Mouse (Mus musculus) forebrain, embryonic 12.5 days (tissue): Measurements from ENCODE around the gene Zswim5. TPM values are rescaled to one million over a fixed set of nuclear protein-coding genes. Genes with fewer than 3 reads are reported as not detected.

Source experiments
- ATAC-seq: fragments of 200-750 bp; cut with Nextera tagmentation; 2 replicates; pipeline ENCODE4 v1.8.0; 2017; ENCODE audit warnings: moderate TSS enrichment; ENCODE audit not compliant: low FRiP score
- H3K27ac ChIP-seq: fragments of 300-500 bp; sonication (generic); 2 replicates; pipeline ENCODE4 v1.5.1; 2016; ENCODE audit warnings: mild to moderate bottlenecking
- H3K27me3 ChIP-seq: fragments of 300-500 bp; sonication (generic); 2 replicates; pipeline ENCODE4 v1.6.1; 2016; ENCODE audit warnings: mild to moderate bottlenecking
- H3K36me3 ChIP-seq: fragments of 300-500 bp; sonication (generic); replicated peaks from 2 replicates; pipeline ENCODE4 v1.6.1; 2016; ENCODE audit warnings: mild to moderate bottlenecking
- H3K4me1 ChIP-seq: fragments of 300-500 bp; sonication (generic); 2 replicates; pipeline ENCODE4 v1.6.1; 2016
- H3K4me2 ChIP-seq: fragments of 300-500 bp; sonication (generic); 2 replicates; pipeline ENCODE4 v1.6.1; 2016; ENCODE audit warnings: mild to moderate bottlenecking, moderate library complexity
- H3K4me3 ChIP-seq: fragments of 300-500 bp; sonication (generic); replicated peaks from 2 replicates; pipeline ENCODE4 v1.5.1; 2016; ENCODE audit warnings: mild to moderate bottlenecking
- H3K9ac ChIP-seq: fragments of 300-500 bp; sonication (generic); 2 replicates; pipeline ENCODE4 v1.6.1; 2016; ENCODE audit warnings: mild to moderate bottlenecking
- H3K9me3 ChIP-seq: fragments of 300-500 bp; sonication (generic); 2 replicates; pipeline ENCODE4 v1.6.1; 2016
- WGBS: fragments of 180-500 bp; shearing (Covaris S2); methylation state at CpG from one replicate; pipeline ENCODE4 v1.1.7; 2016; 5-methylcytosine and 5-hydroxymethylcytosine counted together
- polyA plus RNA-seq: library from polyadenylated mRNA; unstranded; fragments of >200 nt; fragmentation: Nextera tagmentation; extraction: Ambion mirVana; gene quantifications from 2 replicates; pipeline ENCODE4 v1.2.1, GENCODE M21; 2016

Zswim5 gene
- polyA plus RNA-seq, 1 experiment from 2014 or later, result 12.0 TPM

GRCm38 (mm10) chr4:116928006-116928651, 51.0 kb downstream of the Zswim5 start:
- Histone ChIP-seq H3K9ac (no peak overlapping the region), H3K9me3 (no peaks in the 10 kb centered on the region), H3K27ac (no peak overlapping the region), H3K4me1 (no peaks in the 10 kb centered on the region), H3K4me2 (no peak overlapping the region), H3K4me3 (no peak overlapping the region), H3K27me3 (no peaks in the 10 kb centered on the region), H3K36me3 (no peaks in the 10 kb centered on the region)
- ATAC-seq, result no peak
- WGBS, result 55% methylated on average over 4 of the region's 4 CpGs

- no peaks in the 10 kb centered on the region for H3K9me3 ChIP-seq
- H3K4me3 ChIP-seq, result no peak overlapping the region
- no peak overlapping the region for H3K4me2 ChIP-seq
- no peak overlapping the region for H3K27ac ChIP-seq
- H3K36me3 ChIP-seq, result no peaks in the 10 kb centered on the region
- H3K9ac ChIP-seq, result no peak overlapping the region
- H3K4me1 ChIP-seq, result peaks cover 24% of the 10 kb centered on the region
- ATAC-seq, result no peak
- no peaks in the 10 kb centered on the region for H3K27me3 ChIP-seq
- WGBS, result 22% methylated on average over 4 of the region's 4 CpGs
These were observed 62.4 kb downstream of the Zswim5 start for GRCm38 (mm10) chr4:116939585-116939984.

DNA sequence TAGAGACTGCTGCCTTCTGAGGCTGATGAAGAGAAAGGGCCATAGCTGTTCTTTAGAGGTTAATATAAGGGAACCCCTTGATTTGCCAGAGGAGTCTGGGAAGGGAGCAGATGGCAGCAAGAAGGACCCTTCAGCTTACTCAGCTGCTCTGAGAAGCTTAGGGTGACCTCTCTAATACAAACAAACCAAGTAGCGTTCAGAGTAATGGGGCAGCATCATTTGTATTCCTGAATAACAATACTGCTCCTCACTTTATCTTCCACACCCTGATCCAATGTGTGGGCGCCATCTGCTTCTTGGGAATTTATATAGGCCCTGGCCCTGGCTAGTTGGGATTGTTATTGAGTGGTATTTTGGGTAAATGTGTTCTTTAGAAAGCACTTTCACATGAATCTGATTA, 65.5 kb downstream of the Zswim5 start:
- Histone ChIP-seq H3K4me2 (no peak overlapping the region), H3K4me1 (peaks cover 36% of the 10 kb centered on the region), H3K27ac (peak overlapping the region; percentile 56; the same call in 1 of the 2 replicates), H3K9ac (no peak overlapping the region), H3K36me3 (no peaks in the 10 kb centered on the region), H3K4me3 (no peak overlapping the region), H3K9me3 (no peaks in the 10 kb centered on the region), H3K27me3 (no peaks in the 10 kb centered on the region)
- peak; percentile 51; the same call in 1 of the 2 replicates for ATAC-seq
- 50% methylated on average over 2 of the region's 2 CpGs for WGBS

GRCm38 (mm10) chr4:116944055-116944454, 66.9 kb downstream of the Zswim5 start:
- no peaks in the 10 kb centered on the region for H3K27me3 ChIP-seq
- no peaks in the 10 kb centered on the region for H3K9me3 ChIP-seq
- ATAC-seq, result peak; percentile 79
- no peak overlapping the region for H3K9ac ChIP-seq
- H3K4me1 ChIP-seq, result peaks cover 36% of the 10 kb centered on the region
- H3K4me3 ChIP-seq, result no peak overlapping the region
- H3K36me3 ChIP-seq, result no peaks in the 10 kb centered on the region
- peak overlapping the region; percentile 74 for H3K27ac ChIP-seq
- H3K4me2 ChIP-seq, result peak overlapping the region; percentile 13; the same call in 1 of the 2 replicates
- WGBS, result 16% methylated on average over 5 of the region's 5 CpGs

DNA sequence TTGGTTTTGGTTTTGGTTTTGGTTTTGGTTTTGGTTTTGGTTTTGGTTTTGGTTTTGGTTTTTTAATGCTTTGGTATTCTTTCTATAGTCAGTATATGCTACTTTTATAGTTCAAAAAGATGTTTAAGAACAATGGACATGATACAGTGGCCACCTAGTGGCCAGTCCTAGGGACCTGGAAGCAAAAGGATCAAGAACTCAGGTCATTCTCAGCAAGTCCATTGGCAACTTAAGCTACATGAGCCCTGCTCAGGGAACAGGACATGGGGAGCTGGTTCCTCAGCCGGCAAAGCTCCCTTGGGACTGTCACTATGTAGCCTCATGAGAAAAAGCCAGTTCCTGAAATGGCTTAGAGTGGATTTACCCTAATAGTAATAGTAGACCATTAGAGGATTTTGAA, 74.5 kb downstream of the Zswim5 start:
- Histone ChIP-seq H3K36me3 (peaks cover 3% of the 10 kb centered on the region; the same call in 1 of the 2 replicates), H3K4me2 (no peak overlapping the region), H3K27ac (no peak overlapping the region), H3K27me3 (no peaks in the 10 kb centered on the region), H3K9me3 (no peaks in the 10 kb centered on the region), H3K4me3 (no peak overlapping the region), H3K4me1 (peaks cover 3% of the 10 kb centered on the region; the same call in 1 of the 2 replicates), H3K9ac (no peak overlapping the region)
- no peak for ATAC-seq
- WGBS, result 56% methylated on average over 1 of the region's 1 CpGs

GRCm38 (mm10) chr4:116954951-116955350, 77.8 kb downstream of the Zswim5 start:
- no peaks in the 10 kb centered on the region for H3K9me3 ChIP-seq
- no peak for ATAC-seq
- H3K27me3 ChIP-seq, result no peaks in the 10 kb centered on the region
- WGBS, result 89% methylated on average over 7 of the region's 7 CpGs
- H3K27ac ChIP-seq, result no peak overlapping the region
- no peaks in the 10 kb centered on the region for H3K4me1 ChIP-seq
- peaks cover 11% of the 10 kb centered on the region for H3K36me3 ChIP-seq
- no peak overlapping the region for H3K4me3 ChIP-seq
- no peak overlapping the region for H3K4me2 ChIP-seq
- no peak overlapping the region for H3K9ac ChIP-seq

DNA sequence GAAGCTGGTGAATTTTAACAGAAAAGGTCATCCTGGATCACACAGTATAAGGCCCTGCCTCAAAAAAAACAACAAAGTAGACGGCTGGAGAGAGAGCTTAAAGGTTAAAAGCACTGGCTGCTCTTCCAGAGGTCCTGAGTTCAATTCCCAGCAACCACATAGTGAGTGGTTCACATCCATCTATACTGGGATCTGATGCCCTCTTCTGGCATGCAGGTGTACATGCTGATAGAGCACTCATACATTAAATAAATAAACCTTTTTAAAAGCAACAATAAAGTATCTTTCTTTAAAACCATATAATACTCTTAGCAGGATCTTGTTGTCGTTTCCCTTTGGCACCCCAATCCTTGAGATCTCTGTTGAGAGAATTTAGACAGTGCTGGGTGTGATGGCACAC, 99.3 kb downstream of the Zswim5 start:
- Histone ChIP-seq H3K4me1 (no peaks in the 10 kb centered on the region), H3K4me3 (no peak overlapping the region), H3K4me2 (no peak overlapping the region), H3K27me3 (no peaks in the 10 kb centered on the region), H3K36me3 (peaks cover 64% of the 10 kb centered on the region), H3K27ac (no peak overlapping the region), H3K9me3 (no peaks in the 10 kb centered on the region), H3K9ac (no peak overlapping the region)
- no peak for ATAC-seq
- WGBS, result 76% methylated on average over 2 of the region's 2 CpGs

GRCm38 (mm10) chr4:116985681-116986080, 108.5 kb downstream of the Zswim5 start:
- Histone ChIP-seq H3K4me1 (no peaks in the 10 kb centered on the region), H3K9ac (no peak overlapping the region), H3K4me3 (no peak overlapping the region), H3K4me2 (no peak overlapping the region), H3K36me3 (peaks cover 63% of the 10 kb centered on the region), H3K27me3 (no peaks in the 10 kb centered on the region), H3K27ac (no peak overlapping the region), H3K9me3 (no peaks in the 10 kb centered on the region)
- no peak for ATAC-seq
- WGBS, result 94% methylated on average over 7 of the region's 7 CpGs

GRCm38 (mm10) chr4:116986400-116987121, 109.4 kb downstream of the Zswim5 start:
- Histone ChIP-seq H3K27me3 (no peaks in the 10 kb centered on the region), H3K4me3 (no peak overlapping the region), H3K36me3 (peaks cover 55% of the 10 kb centered on the region), H3K9me3 (no peaks in the 10 kb centered on the region), H3K9ac (no peak overlapping the region), H3K4me1 (no peaks in the 10 kb centered on the region), H3K27ac (0 out of 2 replicates have a peak overlapping the region, but pooled peaks have one; percentile 13), H3K4me2 (no peak overlapping the region)
- 65% methylated on average over 17 of the region's 17 CpGs for WGBS
- peak; percentile 78 for ATAC-seq

DNA sequence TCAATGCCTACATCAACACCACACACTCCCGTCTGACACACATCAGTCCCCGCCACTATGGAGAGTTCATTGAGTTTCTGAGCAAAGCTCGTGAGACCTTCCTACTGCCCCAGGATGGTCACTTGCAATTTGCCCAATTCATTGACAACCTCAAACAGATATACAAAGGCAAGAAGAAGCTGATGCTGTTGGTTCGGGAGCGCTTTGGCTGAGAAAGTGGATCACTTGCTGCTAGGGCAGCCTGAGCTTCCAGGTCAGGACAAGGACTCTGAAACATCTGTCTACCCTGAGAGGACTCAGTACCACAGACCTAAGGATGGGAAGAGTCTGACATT, 109.9 kb downstream of the Zswim5 start:
- 69% methylated on average over 5 of the region's 5 CpGs for WGBS
- Histone ChIP-seq H3K36me3 (peaks cover 51% of the 10 kb centered on the region), H3K4me2 (no peak overlapping the region), H3K9ac (no peak overlapping the region), H3K4me1 (no peaks in the 10 kb centered on the region), H3K9me3 (no peaks in the 10 kb centered on the region), H3K27me3 (no peaks in the 10 kb centered on the region), H3K4me3 (no peak overlapping the region), H3K27ac (no peak overlapping the region)
- no peak for ATAC-seq

DNA sequence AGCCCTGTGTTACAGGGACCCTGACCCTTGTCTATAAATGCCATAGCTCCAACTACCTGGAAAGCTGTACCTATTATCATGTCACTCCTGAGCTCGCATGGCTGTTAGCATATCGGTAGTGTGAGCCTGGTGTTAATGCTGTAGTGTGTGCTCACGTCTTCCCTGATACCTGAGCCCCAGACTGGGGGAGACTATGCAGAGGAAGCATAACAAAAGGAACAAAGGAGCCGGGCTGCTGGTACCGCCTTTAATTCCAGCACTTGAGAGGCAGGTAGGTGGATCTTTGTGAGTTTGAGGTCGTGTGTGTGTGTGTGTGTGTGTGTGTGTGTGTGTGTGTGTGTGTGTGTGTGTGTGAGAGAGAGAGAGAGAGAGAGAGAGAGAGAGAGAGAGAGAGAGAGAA, 112.6 kb downstream of the Zswim5 start:
- Histone ChIP-seq H3K27ac (no peak overlapping the region), H3K27me3 (no peaks in the 10 kb centered on the region), H3K4me1 (peaks cover 15% of the 10 kb centered on the region), H3K4me3 (no peak overlapping the region), H3K9me3 (no peaks in the 10 kb centered on the region), H3K9ac (no peak overlapping the region), H3K4me2 (no peak overlapping the region), H3K36me3 (peaks cover 45% of the 10 kb centered on the region)
- ATAC-seq, result no peak
- WGBS, result 61% methylated on average over 6 of the region's 6 CpGs

DNA sequence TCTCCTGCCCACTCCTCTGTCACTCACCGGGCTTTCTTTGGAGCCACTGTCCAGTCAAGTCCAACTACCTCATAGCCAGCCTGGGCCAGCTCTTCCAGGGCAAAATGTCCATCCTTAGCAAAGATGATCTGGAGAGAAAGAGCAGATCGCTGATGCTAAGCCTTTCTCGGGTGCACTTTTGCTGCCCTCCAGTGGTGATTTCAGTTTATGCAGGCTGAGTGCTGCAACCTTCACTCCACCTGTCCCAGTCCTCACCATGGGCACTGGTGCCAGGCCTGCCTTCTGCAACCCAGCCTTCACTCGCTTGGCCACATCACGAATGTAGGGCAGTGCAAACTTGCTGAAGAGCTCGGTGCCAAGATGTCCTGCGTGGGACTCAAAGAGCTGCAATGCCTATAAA, 114.2 kb downstream of the Zswim5 start:
- Histone ChIP-seq H3K27ac (no peak overlapping the region), H3K4me3 (no peak overlapping the region), H3K27me3 (peaks cover 3% of the 10 kb centered on the region; the same call in 1 of the 2 replicates), H3K4me1 (peaks cover 26% of the 10 kb centered on the region), H3K9me3 (no peaks in the 10 kb centered on the region), H3K36me3 (peaks cover 31% of the 10 kb centered on the region), H3K9ac (no peak overlapping the region), H3K4me2 (no peak overlapping the region)
- ATAC-seq, result no peak
- WGBS, result 16% methylated on average over 7 of the region's 7 CpGs
